Mouse (Mus musculus) embryonic facial prominence, embryonic 11.5 days (tissue): ENCODE data around the gene Eml6. TPM values are rescaled to one million over a fixed set of nuclear protein-coding genes. Genes with fewer than 3 reads are reported as not detected.

Experiments
- polyA plus RNA-seq: library from polyadenylated mRNA; unstranded; fragments of >200 nt; fragmentation: Nextera tagmentation; extraction: Ambion mirVana; gene quantifications from 2 replicates; pipeline ENCODE4 v1.2.1, GENCODE M21; 2014

Gene Eml6
- polyA plus RNA-seq, 1 experiment from 2014 or later, result 0.43 TPM

Other genes starting within 250 kb of the Eml6 start
- 0.06 and 0.10 TPM in 2 replicates for gene 4931440F15Rik, start 200.4 kb downstream of the Eml6 start, polyA plus RNA-seq
- 68.3 and 69.7 TPM in 2 replicates for gene Sptbn1, start 242.1 kb upstream of the Eml6 start, polyA plus RNA-seq